Mouse (Mus musculus) neural tube, embryonic 12.5 days (tissue): ENCODE data around the gene Mga. TPM values are rescaled to one million over a fixed set of nuclear protein-coding genes. Genes with fewer than 3 reads are reported as not detected.
A peak's percentile ranks its signal among the peaks of the same experiment; 100 is the strongest.

Experiments used
- ATAC-seq: fragments of 200-750 bp; cut with Nextera tagmentation; 2 replicates; pipeline ENCODE4 v1.8.0; 2017; ENCODE audit warnings: low read depth, mild to moderate bottlenecking, moderate TSS enrichment, moderate library complexity; ENCODE audit not compliant: low FRiP score
- H3K27ac ChIP-seq: fragments of 300-500 bp; sonication (generic); 2 replicates; pipeline ENCODE4 v1.5.1; 2016
- H3K27me3 ChIP-seq: fragments of 300-500 bp; sonication (generic); replicated peaks from 2 replicates; pipeline ENCODE4 v1.6.1; 2016; ENCODE audit warnings: mild to moderate bottlenecking
- H3K36me3 ChIP-seq: fragments of 300-500 bp; sonication (generic); 2 replicates; pipeline ENCODE4 v1.6.1; 2016; ENCODE audit warnings: mild to moderate bottlenecking
- H3K4me1 ChIP-seq: fragments of 300-500 bp; sonication (generic); 2 replicates; pipeline ENCODE4 v1.6.1; 2016
- H3K4me2 ChIP-seq: fragments of 300-500 bp; sonication (generic); replicated peaks from 2 replicates; pipeline ENCODE4 v1.6.1; 2016; ENCODE audit warnings: mild to moderate bottlenecking
- H3K4me3 ChIP-seq: fragments of 300-500 bp; sonication (generic); 2 replicates; pipeline ENCODE4 v1.5.1; 2016
- H3K9ac ChIP-seq: fragments of 300-500 bp; sonication (generic); 2 replicates; pipeline ENCODE4 v1.6.1; 2016; ENCODE audit warnings: mild to moderate bottlenecking
- H3K9me3 ChIP-seq: fragments of 300-500 bp; sonication (generic); 2 replicates; pipeline ENCODE4 v1.6.1; 2016; ENCODE audit warnings: mild to moderate bottlenecking
- WGBS: fragments of 180-500 bp; shearing (Covaris S2); methylation state at CpG from one replicate; pipeline ENCODE4 v1.1.7; 2016; 5-methylcytosine and 5-hydroxymethylcytosine counted together
- polyA plus RNA-seq: library from polyadenylated mRNA; unstranded; fragments of >200 nt; fragmentation: Nextera tagmentation; extraction: Ambion mirVana; gene quantifications from 2 replicates; pipeline ENCODE4 v1.2.1, GENCODE M21; 2016

Gene Mga
- 27.2 and 31.1 TPM in 2 replicates for polyA plus RNA-seq

DNA sequence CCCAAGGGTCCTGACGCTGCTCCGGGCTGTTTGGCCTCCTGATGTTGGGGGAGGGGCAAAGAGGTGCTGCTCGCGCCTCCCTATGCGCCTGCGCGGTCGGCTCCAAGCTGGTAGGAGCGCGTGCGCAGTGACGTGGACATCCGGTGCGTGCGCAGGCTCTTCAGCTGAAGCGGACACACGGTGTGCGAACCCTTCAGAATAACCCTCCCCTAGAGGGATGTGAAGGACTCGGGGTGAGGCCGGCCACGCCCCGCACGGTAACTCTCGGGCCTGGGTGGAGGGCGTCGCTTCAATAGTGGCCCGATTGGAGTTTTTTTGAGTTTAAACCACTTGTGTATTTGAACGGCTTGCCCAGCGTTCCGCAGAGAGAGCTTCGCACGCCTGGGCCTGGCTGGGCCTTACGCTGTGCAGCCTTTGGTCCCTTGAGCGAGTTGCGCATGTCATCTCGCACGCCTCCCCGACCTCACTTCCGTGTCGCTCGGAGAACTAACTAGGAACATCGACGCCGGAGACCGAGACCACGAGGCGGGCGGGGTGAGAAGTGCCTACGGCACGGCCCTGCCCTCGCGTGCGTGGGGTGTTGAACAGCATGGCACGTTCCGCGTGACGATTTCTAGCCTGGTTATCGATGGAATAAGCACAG is at the start of gene Mga:
Gene Mga (plus strand): TSS at position 139 of the 643 bp plus-strand sequence.
- WGBS: under 1% methylated on average over 58 of the region's 58 CpGs
- peak within 1 kb of the TSS; percentile 58 for H3K9ac ChIP-seq
- peaks cover 17% of the 10 kb centered on the region for H3K4me1 ChIP-seq
- 0 out of 2 replicates have a peak within 1 kb of the TSS, but pooled peaks have one; percentile 53 for H3K27ac ChIP-seq
- peak within 1 kb of the TSS; percentile 77 for H3K4me2 ChIP-seq
- H3K27me3 ChIP-seq: no peaks in the 10 kb centered on the region
- peak within 1 kb of the TSS; percentile 53 for H3K4me3 ChIP-seq
- H3K36me3 ChIP-seq: 0 out of 2 replicates have a peak, but pooled peaks cover 2% of the 10 kb centered on the region
- ATAC-seq: peak; percentile 98
- H3K9me3 ChIP-seq: no peaks in the 10 kb centered on the region

DNA sequence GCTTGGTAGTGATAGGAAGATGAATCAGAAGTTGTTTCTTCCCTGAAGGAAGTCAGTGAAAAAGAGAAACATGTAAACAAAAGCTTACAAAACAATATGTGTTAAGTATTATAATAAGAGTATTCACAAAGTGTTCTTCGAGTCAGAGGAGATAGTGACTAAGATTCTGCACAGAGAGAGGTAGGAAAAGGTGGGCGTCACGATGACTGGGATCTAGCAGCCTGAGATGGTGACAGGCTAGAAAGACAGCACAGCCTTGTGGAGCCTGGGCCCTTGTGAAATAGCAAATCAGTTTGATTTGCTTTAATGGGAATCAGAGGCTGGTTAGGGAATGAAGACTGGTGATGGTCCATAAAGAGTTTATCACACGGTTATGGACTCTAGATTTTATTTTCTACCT is 43.2 kb upstream of the Mga start:
- ATAC-seq: no peak
- WGBS: 89% methylated on average over 4 of the region's 4 CpGs
- H3K27ac ChIP-seq: no peak overlapping the region

DNA sequence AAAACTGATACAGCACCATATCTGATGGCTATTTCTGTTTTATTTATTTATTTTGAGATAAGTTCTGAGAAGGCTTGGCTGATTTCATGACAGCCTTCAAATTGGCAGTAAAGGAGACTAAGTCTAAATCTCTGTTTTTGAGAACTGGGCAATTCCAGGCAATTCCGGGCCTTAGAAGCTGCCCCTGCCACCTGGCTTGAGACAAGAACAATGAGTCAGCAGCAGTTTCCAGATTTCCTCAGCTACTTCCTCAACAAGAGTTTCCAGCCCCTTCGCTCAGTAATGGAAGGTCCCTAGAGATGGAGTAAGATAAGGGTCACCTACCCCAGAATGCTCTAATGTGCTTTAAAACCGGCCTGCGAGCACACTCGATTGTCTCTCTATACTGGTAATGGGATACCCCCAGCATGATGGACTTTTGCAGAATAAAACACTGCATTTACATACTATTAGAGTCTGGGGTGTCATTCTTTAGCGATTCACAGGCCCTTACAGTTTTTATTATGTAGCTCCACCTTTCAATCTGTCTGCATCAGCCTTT is 41.6 kb upstream of the Mga start:
- no peak overlapping the region for H3K4me2 ChIP-seq
- no peaks in the 10 kb centered on the region for H3K36me3 ChIP-seq
- no peaks in the 10 kb centered on the region for H3K9me3 ChIP-seq
- H3K4me1 ChIP-seq: no peaks in the 10 kb centered on the region
- H3K27ac ChIP-seq: no peak overlapping the region
- H3K9ac ChIP-seq: no peak overlapping the region
- WGBS: 51% methylated on average over 6 of the region's 6 CpGs
- no peak overlapping the region for H3K4me3 ChIP-seq
- H3K27me3 ChIP-seq: no peaks in the 10 kb centered on the region
- no peak for ATAC-seq

More for the DNA sequence above, 43.2 kb upstream of the Mga start:
- Histone ChIP-seq H3K9ac (no peak overlapping the region), H3K4me2 (no peak overlapping the region), H3K27me3 (no peaks in the 10 kb centered on the region), H3K4me3 (no peak overlapping the region), H3K9me3 (no peaks in the 10 kb centered on the region), H3K4me1 (no peaks in the 10 kb centered on the region), H3K36me3 (no peaks in the 10 kb centered on the region)

DNA sequence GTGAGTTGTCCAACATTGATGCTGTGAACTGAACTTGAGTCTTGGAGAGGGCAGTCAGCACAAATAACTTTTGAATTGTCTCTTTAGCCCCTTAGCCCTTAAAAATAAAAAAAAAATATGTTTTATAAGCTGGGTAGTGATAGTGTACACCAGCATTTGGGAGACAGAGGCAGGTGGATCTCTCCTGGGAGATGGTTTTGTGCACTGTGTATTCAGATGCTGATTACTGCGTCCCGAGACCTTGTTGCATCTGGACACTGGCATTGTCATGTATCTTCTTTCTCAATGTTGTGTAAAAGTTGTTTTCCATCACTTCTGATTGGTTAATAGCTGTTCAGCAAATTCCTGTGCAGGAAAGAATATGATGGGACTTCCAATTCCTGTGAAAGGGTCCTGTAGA is 39.7 kb upstream of the Mga start:
- WGBS: 85% methylated on average over 2 of the region's 2 CpGs
- ATAC-seq: no peak
- Histone ChIP-seq H3K36me3 (no peaks in the 10 kb centered on the region), H3K4me2 (no peak overlapping the region), H3K27ac (no peak overlapping the region), H3K9ac (no peak overlapping the region), H3K4me3 (no peak overlapping the region), H3K4me1 (no peaks in the 10 kb centered on the region), H3K9me3 (no peaks in the 10 kb centered on the region), H3K27me3 (no peaks in the 10 kb centered on the region)

DNA sequence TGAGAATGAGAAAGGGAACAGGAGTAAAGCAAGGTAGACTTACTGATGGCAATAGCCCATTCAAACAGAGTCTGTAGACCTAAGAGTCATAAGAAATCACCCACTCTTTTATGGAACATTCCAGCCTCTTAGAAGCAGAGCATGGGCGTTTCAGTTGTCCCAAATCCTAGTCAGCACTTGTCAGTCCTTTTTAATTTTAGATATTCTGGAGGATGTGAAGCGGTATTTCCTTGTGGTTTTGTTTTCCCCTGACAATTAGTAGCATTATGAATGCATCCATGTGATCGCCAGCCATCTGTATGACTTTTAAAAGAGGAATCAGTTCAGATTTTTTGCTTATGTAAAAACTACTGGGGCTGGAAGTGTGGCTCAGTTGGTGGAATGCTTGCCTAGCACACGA is 32.5 kb upstream of the Mga start:
- no peak for ATAC-seq

DNA sequence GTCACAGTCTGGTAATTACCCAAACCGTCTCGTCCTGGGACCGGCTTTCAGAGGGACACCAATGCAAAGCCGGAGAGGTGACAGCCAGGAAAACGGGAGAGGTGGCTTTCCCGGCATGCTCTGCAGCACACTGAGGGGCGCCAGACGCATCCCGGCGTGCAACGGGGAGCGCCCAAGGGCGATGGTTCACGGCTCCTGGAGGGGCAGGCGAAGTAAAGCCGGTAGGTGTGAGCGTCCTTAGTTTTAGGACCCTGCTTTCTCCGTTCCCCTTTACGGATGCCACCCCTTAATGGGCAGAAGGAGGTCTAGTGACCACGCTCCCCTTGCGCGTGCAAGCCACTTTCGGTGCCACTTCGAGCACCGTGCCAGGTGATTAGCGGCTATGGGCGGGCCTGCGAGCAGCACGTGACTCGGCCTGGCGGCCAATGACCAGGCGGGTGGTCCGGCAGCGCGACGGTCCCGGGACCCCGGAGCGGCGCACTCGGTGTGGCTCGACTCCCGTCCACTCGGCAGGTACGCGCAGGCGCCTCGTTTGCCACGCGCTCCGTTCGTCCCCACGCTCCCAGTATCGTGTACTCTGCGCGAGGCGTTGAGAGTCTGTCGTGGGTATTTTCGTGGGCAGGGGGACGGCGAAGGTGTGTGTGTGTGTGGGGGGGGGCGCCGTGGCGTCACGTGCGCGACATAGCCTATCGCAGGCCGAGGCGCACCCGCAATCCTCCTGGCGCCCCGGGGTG is 24.5 kb upstream of the Mga start:
- H3K27me3 ChIP-seq: no peaks in the 10 kb centered on the region
- H3K4me3 ChIP-seq: peak overlapping the region; percentile 52
- peak overlapping the region; percentile 54 for H3K9ac ChIP-seq
- peaks cover 9% of the 10 kb centered on the region for H3K4me1 ChIP-seq
- ATAC-seq: peak; percentile 93
- H3K4me2 ChIP-seq: peak overlapping the region; percentile 80
- WGBS: under 1% methylated on average over 73 of the region's 73 CpGs
- H3K9me3 ChIP-seq: no peaks in the 10 kb centered on the region
- H3K36me3 ChIP-seq: no peaks in the 10 kb centered on the region
- no peak overlapping the region for H3K27ac ChIP-seq

More for the DNA sequence above, 32.5 kb upstream of the Mga start:
- Histone ChIP-seq H3K4me1 (no peaks in the 10 kb centered on the region), H3K27ac (no peak overlapping the region), H3K4me3 (no peak overlapping the region), H3K27me3 (no peaks in the 10 kb centered on the region), H3K9ac (no peak overlapping the region), H3K36me3 (no peaks in the 10 kb centered on the region), H3K9me3 (no peaks in the 10 kb centered on the region), H3K4me2 (no peak overlapping the region)
- WGBS: 82% methylated on average over 4 of the region's 4 CpGs

DNA sequence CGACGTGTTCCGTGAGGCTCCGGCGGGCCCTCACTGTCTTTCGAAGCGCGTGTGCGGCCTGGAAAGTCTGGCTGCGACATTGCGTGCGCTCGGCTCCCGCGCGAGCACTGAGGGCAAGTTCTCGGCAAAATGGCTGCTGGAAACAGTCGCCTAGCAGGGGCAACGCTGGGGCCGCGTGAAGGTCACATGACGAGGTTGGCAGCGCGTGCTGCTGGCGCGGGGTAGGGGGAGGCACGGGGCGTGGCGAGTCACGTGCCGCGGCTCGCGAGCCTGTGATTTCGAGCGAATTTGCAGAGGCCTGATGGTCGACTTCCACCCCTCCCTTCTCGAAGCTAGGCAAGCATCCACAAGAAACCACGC is 23.9 kb upstream of the Mga start:
- Histone ChIP-seq H3K4me3 (peak overlapping the region; percentile 52), H3K27ac (no peak overlapping the region)
- ATAC-seq: peak; percentile 94

DNA sequence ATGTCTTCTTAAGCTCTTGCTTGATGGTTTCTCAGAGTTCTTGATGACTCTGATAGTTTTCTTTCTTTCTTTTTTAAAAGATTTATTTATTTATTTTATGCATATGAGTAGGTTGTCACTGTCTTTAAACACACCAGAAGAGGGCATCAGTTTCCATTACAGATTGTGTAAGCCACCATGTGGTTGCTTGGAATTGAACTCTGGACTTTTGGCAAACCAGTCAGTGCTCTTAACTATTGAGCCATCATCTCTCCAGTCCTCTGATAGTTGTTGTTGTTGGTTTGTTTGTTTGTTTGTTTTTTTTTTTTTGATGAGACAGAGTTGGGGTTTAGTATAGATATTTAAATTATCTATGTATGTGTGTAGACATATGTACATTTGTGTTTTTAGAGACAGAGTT is 21.0 kb upstream of the Mga start:
- H3K27ac ChIP-seq: no peak overlapping the region
- no peaks in the 10 kb centered on the region for H3K9me3 ChIP-seq
- no peaks in the 10 kb centered on the region for H3K36me3 ChIP-seq
- no peak overlapping the region for H3K4me2 ChIP-seq
- no peak overlapping the region for H3K9ac ChIP-seq
- no peaks in the 10 kb centered on the region for H3K27me3 ChIP-seq
- no peak overlapping the region for H3K4me3 ChIP-seq
- peaks cover 9% of the 10 kb centered on the region for H3K4me1 ChIP-seq
- no peak for ATAC-seq

More for the DNA sequence above, 23.9 kb upstream of the Mga start:
- H3K27me3 ChIP-seq: no peaks in the 10 kb centered on the region
- no peaks in the 10 kb centered on the region for H3K36me3 ChIP-seq
- H3K9ac ChIP-seq: peak overlapping the region; percentile 54
- no peaks in the 10 kb centered on the region for H3K9me3 ChIP-seq
- 2% methylated on average over 39 of the region's 39 CpGs for WGBS
- peak overlapping the region; percentile 80 for H3K4me2 ChIP-seq
- peaks cover 9% of the 10 kb centered on the region for H3K4me1 ChIP-seq

DNA sequence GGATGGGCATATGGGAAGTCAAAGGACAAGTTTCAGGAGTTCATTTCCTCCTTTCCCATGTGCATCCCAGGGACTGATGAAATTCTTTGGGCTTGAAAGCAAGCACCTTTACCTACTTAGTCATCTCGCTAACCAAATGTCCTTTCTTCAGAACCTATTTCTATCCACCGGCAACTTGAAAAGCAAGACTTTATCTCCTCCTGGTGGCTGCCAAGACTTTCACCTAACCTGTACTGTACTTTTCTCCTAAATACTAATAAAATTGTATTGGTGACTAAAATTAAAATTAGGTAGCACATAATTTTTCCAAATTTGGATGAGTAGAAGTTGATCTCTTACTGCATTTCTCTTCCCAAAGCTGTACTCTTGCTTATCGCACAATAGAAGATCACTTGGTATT is 9.8 kb upstream of the Mga start:
- WGBS: 96% methylated on average over 3 of the region's 3 CpGs
- no peak overlapping the region for H3K9ac ChIP-seq
- no peaks in the 10 kb centered on the region for H3K27me3 ChIP-seq
- no peak overlapping the region for H3K4me2 ChIP-seq
- H3K36me3 ChIP-seq: no peaks in the 10 kb centered on the region
- H3K4me3 ChIP-seq: no peak overlapping the region
- ATAC-seq: no peak
- no peak overlapping the region for H3K27ac ChIP-seq
- no peaks in the 10 kb centered on the region for H3K9me3 ChIP-seq
- H3K4me1 ChIP-seq: no peaks in the 10 kb centered on the region

DNA sequence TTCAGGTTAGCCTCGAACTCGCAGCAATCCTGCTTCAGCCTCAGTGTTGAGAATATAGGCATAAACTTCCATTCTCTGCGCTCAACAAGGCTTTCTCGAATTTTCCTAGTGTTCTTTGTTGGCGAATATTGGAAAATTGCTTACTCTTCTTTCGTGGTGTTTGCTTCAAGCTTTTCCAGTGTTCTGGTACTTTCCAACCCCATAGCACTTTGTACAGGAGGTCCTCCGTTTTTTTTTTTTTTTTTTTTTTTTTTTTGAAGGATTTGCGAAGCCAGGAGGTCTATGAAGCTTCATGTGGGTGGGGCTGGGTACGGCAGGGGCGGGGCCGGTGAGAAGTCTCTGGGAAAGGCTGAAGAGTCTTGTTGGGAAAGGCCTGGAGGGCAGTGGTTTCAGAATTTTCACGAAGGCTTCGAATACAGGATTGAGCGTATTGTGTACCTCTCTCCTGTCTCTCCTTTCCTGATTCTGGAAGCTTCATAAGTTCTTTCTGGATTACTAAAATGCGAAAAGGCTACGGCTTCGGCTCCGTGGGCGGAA is 407 bp upstream of the Mga start:
- Histone ChIP-seq H3K9ac (peak overlapping the region; percentile 58; the same call in 1 of the 2 replicates), H3K27ac (0 out of 2 replicates have a peak overlapping the region, but pooled peaks have one; percentile 53), H3K4me2 (peak overlapping the region; percentile 77), H3K4me3 (peak overlapping the region; percentile 53), H3K9me3 (no peaks in the 10 kb centered on the region), H3K4me1 (peaks cover 17% of the 10 kb centered on the region), H3K27me3 (no peaks in the 10 kb centered on the region), H3K36me3 (0 out of 2 replicates have a peak, but pooled peaks cover 2% of the 10 kb centered on the region)
- WGBS: 16% methylated on average over 19 of the region's 19 CpGs
- peak; percentile 62 for ATAC-seq

DNA sequence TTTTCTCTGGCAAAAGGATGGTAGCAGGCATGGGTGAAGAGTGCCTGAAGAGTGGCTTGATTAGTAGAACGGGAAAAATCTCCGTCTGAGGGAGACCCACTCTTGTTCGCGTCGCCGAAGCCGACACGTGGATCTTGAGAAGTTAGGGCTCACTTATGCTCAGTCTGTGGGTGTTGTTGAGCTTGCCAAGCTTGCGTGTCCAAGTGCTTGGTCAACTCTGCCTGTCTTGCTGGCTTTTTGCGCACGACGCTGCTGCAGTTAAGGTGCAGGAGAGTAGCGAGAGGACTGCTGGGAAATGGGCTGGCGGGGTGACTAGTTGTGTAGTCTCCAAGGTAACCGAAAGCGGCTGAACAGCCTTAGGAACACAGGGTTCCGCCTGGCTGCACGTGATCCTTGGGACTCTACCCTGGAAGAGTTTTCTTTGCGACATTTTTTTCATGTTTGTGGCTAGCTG is 1.1 kb downstream of the Mga start:
- 0 out of 2 replicates have a peak, but pooled peaks have one; percentile 46 for ATAC-seq
- H3K9me3 ChIP-seq: no peaks in the 10 kb centered on the region
- H3K4me1 ChIP-seq: peaks cover 17% of the 10 kb centered on the region
- no peaks in the 10 kb centered on the region for H3K27me3 ChIP-seq
- no peak overlapping the region for H3K27ac ChIP-seq
- 7% methylated on average over 19 of the region's 19 CpGs for WGBS
- H3K4me2 ChIP-seq: peak overlapping the region; percentile 77
- peak overlapping the region; percentile 58; the same call in 1 of the 2 replicates for H3K9ac ChIP-seq
- H3K36me3 ChIP-seq: peaks cover 9% of the 10 kb centered on the region
- H3K4me3 ChIP-seq: peak overlapping the region; percentile 53

DNA sequence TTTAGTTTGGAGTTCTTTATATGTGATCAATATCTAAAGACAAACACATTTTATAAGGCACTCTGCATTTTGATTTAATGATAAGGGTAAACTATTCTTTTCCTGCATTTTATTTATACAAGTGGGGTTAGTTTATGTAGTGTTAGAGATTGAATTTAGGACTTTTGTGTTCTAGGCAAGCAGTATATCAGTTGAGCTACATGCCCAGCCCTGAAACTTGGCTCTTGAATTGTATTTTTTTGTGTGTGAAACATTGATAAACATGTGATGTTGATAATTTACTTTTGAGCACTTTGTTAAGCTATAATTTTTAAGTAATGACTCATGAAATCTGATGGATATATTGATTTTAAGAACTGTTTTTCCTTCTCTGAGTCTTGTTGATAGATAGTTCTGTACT is 19.0 kb downstream of the Mga start:
- Histone ChIP-seq H3K27me3 (no peaks in the 10 kb centered on the region), H3K4me1 (no peaks in the 10 kb centered on the region), H3K9me3 (no peaks in the 10 kb centered on the region), H3K27ac (no peak overlapping the region), H3K36me3 (0 out of 2 replicates have a peak, but pooled peaks cover 8% of the 10 kb centered on the region), H3K4me2 (no peak overlapping the region), H3K9ac (no peak overlapping the region), H3K4me3 (no peak overlapping the region)
- no peak for ATAC-seq
